Mouse (Mus musculus) embryonic fibroblast, embryonic 13.5 days (primary cell): ENCODE data around the gene Adam12.

Experiments used
- CTCF ChIP-seq: IDR thresholded peaks from 2 replicates; pipeline ENCODE4 v1.5.1; 2011; ENCODE audit warnings: mild to moderate bottlenecking, control low read depth, low read length, moderate library complexity, borderline replicate concordance; ENCODE audit not compliant: insufficient read depth
- POLR2A ChIP-seq: IDR thresholded peaks from 2 replicates; pipeline ENCODE4 v1.6.1; 2011; ENCODE audit warnings: low read depth, mild to moderate bottlenecking, control low read depth, low read length, moderate library complexity

DNA sequence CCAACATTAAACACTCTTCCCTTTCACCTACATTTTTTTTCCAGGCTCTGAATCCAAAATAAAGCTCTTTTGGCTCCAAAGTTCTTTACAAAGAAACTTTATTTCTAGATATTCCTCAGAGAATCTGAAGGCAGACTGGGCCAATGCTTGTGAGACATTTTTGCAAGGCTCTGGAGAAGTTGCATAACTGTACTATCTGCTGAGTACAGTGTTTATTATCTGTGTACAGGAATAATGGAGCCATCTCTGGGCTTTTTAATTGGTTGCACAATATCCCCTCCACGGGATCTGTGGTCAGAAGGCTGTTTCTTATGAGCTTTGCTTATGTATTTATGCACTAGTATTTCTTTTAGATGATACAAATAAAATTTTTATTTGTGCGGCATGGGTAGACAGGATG, 54.9 kb downstream of the Adam12 start:
- no peak for TF ChIP-seq POLR2A
- no peak for TF ChIP-seq CTCF
